Mouse (Mus musculus): ENCODE data around the gene Efcab1.

Gene Efcab1

GRCm38 (mm10) chr16:15014724-15015123 lies 108.3 kb downstream of the Efcab1 start:
- no peak for DNase-seq (ENCODE audit: low read depth)

All from fibroblast of lung, adult 2 months (primary cell).